Mouse (Mus musculus) forebrain, embryonic 15.5 days (tissue): ENCODE measurements around the gene Tom1l2. TPM values are rescaled to one million over a fixed set of nuclear protein-coding genes. Genes with fewer than 3 reads are reported as not detected.

Experiments
- ATAC-seq: fragments of 200-750 bp; cut with Nextera tagmentation; replicated peaks from 2 replicates; pipeline ENCODE4 v1.8.0; 2017; ENCODE audit warnings: mild to moderate bottlenecking, moderate TSS enrichment, moderate library complexity
- H3K27ac ChIP-seq: fragments of 300-500 bp; sonication (generic); replicated peaks from 2 replicates; pipeline ENCODE4 v1.5.1; 2015; ENCODE audit warnings: mild to moderate bottlenecking, inconsistent platforms
- H3K27me3 ChIP-seq: fragments of 300-500 bp; sonication (generic); 2 replicates; pipeline ENCODE4 v1.6.1; 2015; ENCODE audit warnings: inconsistent platforms
- H3K36me3 ChIP-seq: fragments of 300-500 bp; sonication (generic); 2 replicates; pipeline ENCODE4 v1.6.1; 2015; ENCODE audit warnings: mild to moderate bottlenecking, inconsistent platforms
- H3K4me1 ChIP-seq: fragments of 300-500 bp; sonication (generic); 2 replicates; pipeline ENCODE4 v1.6.1; 2015; ENCODE audit warnings: inconsistent platforms
- H3K4me2 ChIP-seq: fragments of 300-500 bp; sonication (generic); replicated peaks from 2 replicates; pipeline ENCODE4 v1.6.1; 2015; ENCODE audit warnings: mild to moderate bottlenecking, inconsistent platforms
- H3K4me3 ChIP-seq: fragments of 300-500 bp; sonication (generic); 2 replicates; pipeline ENCODE4 v1.5.1; 2015; ENCODE audit warnings: mild to moderate bottlenecking, inconsistent platforms
- H3K9ac ChIP-seq: fragments of 300-500 bp; sonication (generic); replicated peaks from 2 replicates; pipeline ENCODE4 v1.6.1; 2015; ENCODE audit warnings: mild to moderate bottlenecking, inconsistent platforms
- H3K9me3 ChIP-seq: fragments of 300-500 bp; sonication (generic); 2 replicates; pipeline ENCODE4 v1.6.1; 2016; ENCODE audit warnings: inconsistent platforms
- WGBS: fragments of 180-500 bp; shearing (Covaris S2); methylation state at CpG from one replicate; pipeline ENCODE4 v1.1.7; 2015; ENCODE audit warnings: mixed read lengths; 5-methylcytosine and 5-hydroxymethylcytosine counted together
- polyA plus RNA-seq: library from polyadenylated mRNA; unstranded; fragments of >200 nt; fragmentation: Nextera tagmentation; extraction: Ambion mirVana; gene quantifications from 2 replicates; pipeline ENCODE4 v1.2.1, GENCODE M21; 2015

The Tom1l2 gene
- polyA plus RNA-seq, 1 experiment from 2014 or later: 48.7 TPM

GRCm38 (mm10) chr11:60316883-60317282, 35.8 kb downstream of the Tom1l2 start:
- WGBS: 75% methylated on average over 8 of the region's 8 CpGs
- H3K27ac ChIP-seq: 0 out of 2 replicates have a peak overlapping the region, but pooled peaks have one; percentile 0
- H3K4me3 ChIP-seq: no peak overlapping the region
- H3K9me3 ChIP-seq: no peaks in the 10 kb centered on the region
- peaks cover 54% of the 10 kb centered on the region for H3K4me1 ChIP-seq
- H3K4me2 ChIP-seq: no peak overlapping the region
- no peaks in the 10 kb centered on the region for H3K36me3 ChIP-seq
- H3K9ac ChIP-seq: no peak overlapping the region
- H3K27me3 ChIP-seq: no peaks in the 10 kb centered on the region
- ATAC-seq: no peak

- Histone ChIP-seq H3K27me3 (no peaks in the 10 kb centered on the region), H3K36me3 (no peaks in the 10 kb centered on the region), H3K27ac (no peak overlapping the region; the same call in 1 of the 2 replicates), H3K4me3 (no peak overlapping the region), H3K4me2 (no peak overlapping the region), H3K9me3 (no peaks in the 10 kb centered on the region), H3K4me1 (peaks cover 60% of the 10 kb centered on the region), H3K9ac (no peak overlapping the region)
- WGBS: 20% methylated on average over 7 of the region's 7 CpGs
- ATAC-seq: no peak
Observed at GRCm38 (mm10) chr11:60316250-60316649, 36.5 kb downstream of the Tom1l2 start.

GRCm38 (mm10) chr11:60311025-60311854, 41.5 kb downstream of the Tom1l2 start:
- peak overlapping the region; percentile 31 for H3K9ac ChIP-seq
- no peaks in the 10 kb centered on the region for H3K9me3 ChIP-seq
- peak overlapping the region; percentile 94 for H3K27ac ChIP-seq
- H3K4me3 ChIP-seq: no peak overlapping the region
- peak overlapping the region; percentile 19 for H3K4me2 ChIP-seq
- no peaks in the 10 kb centered on the region for H3K27me3 ChIP-seq
- 2% methylated on average over 8 of the region's 8 CpGs for WGBS
- peaks cover 39% of the 10 kb centered on the region for H3K4me1 ChIP-seq
- H3K36me3 ChIP-seq: no peaks in the 10 kb centered on the region
- ATAC-seq: peak; percentile 90

GRCm38 (mm10) chr11:60309875-60310274, 42.8 kb downstream of the Tom1l2 start:
- no peaks in the 10 kb centered on the region for H3K27me3 ChIP-seq
- H3K36me3 ChIP-seq: no peaks in the 10 kb centered on the region
- H3K27ac ChIP-seq: no peak overlapping the region
- H3K9ac ChIP-seq: no peak overlapping the region
- peaks cover 47% of the 10 kb centered on the region for H3K4me1 ChIP-seq
- no peak overlapping the region for H3K4me3 ChIP-seq
- no peak overlapping the region for H3K4me2 ChIP-seq
- no peaks in the 10 kb centered on the region for H3K9me3 ChIP-seq
- ATAC-seq: no peak

GRCm38 (mm10) chr11:60308506-60309116, 44.1 kb downstream of the Tom1l2 start:
- 78% methylated on average over 12 of the region's 12 CpGs for WGBS
- Histone ChIP-seq H3K27me3 (no peaks in the 10 kb centered on the region), H3K4me3 (no peak overlapping the region), H3K4me2 (no peak overlapping the region), H3K4me1 (peaks cover 50% of the 10 kb centered on the region), H3K9ac (no peak overlapping the region), H3K36me3 (no peaks in the 10 kb centered on the region), H3K27ac (no peak overlapping the region), H3K9me3 (no peaks in the 10 kb centered on the region)
- ATAC-seq: no peak

- Histone ChIP-seq H3K9ac (no peak overlapping the region), H3K36me3 (no peaks in the 10 kb centered on the region), H3K9me3 (no peaks in the 10 kb centered on the region), H3K27me3 (no peaks in the 10 kb centered on the region), H3K4me1 (peaks cover 56% of the 10 kb centered on the region), H3K4me3 (no peak overlapping the region), H3K4me2 (no peak overlapping the region), H3K27ac (no peak overlapping the region)
- ATAC-seq: no peak
- 86% methylated on average over 2 of the region's 2 CpGs for WGBS
Observed at GRCm38 (mm10) chr11:60308061-60308460, 44.6 kb downstream of the Tom1l2 start.

GRCm38 (mm10) chr11:60307375-60307825, 45.3 kb downstream of the Tom1l2 start:
- peaks cover 57% of the 10 kb centered on the region for H3K4me1 ChIP-seq
- WGBS: 24% methylated on average over 2 of the region's 2 CpGs
- no peaks in the 10 kb centered on the region for H3K27me3 ChIP-seq
- no peak overlapping the region for H3K9ac ChIP-seq
- no peak overlapping the region for H3K27ac ChIP-seq
- H3K9me3 ChIP-seq: no peaks in the 10 kb centered on the region
- no peak overlapping the region for H3K4me3 ChIP-seq
- H3K4me2 ChIP-seq: no peak overlapping the region
- no peaks in the 10 kb centered on the region for H3K36me3 ChIP-seq
- ATAC-seq: no peak

GRCm38 (mm10) chr11:60306834-60307233, 45.9 kb downstream of the Tom1l2 start:
- H3K27me3 ChIP-seq: no peaks in the 10 kb centered on the region
- no peaks in the 10 kb centered on the region for H3K9me3 ChIP-seq
- peaks cover 59% of the 10 kb centered on the region for H3K4me1 ChIP-seq
- ATAC-seq: no peak
- H3K4me3 ChIP-seq: no peak overlapping the region
- no peak overlapping the region for H3K4me2 ChIP-seq
- no peaks in the 10 kb centered on the region for H3K36me3 ChIP-seq
- 67% methylated on average over 4 of the region's 4 CpGs for WGBS
- H3K27ac ChIP-seq: 0 out of 2 replicates have a peak overlapping the region, but pooled peaks have one; percentile 5
- no peak overlapping the region for H3K9ac ChIP-seq

GRCm38 (mm10) chr11:60305611-60306010, 47.1 kb downstream of the Tom1l2 start:
- Histone ChIP-seq H3K36me3 (no peaks in the 10 kb centered on the region), H3K27ac (peak overlapping the region; percentile 5; the same call in 1 of the 2 replicates), H3K9ac (no peak overlapping the region), H3K27me3 (no peaks in the 10 kb centered on the region), H3K4me2 (no peak overlapping the region), H3K9me3 (no peaks in the 10 kb centered on the region), H3K4me1 (peaks cover 59% of the 10 kb centered on the region), H3K4me3 (no peak overlapping the region)
- 33% methylated on average over 4 of the region's 4 CpGs for WGBS
- ATAC-seq: no peak

GRCm38 (mm10) chr11:60303497-60303896, 49.2 kb downstream of the Tom1l2 start:
- H3K27me3 ChIP-seq: no peaks in the 10 kb centered on the region
- WGBS: 17% methylated on average over 2 of the region's 2 CpGs
- peak; percentile 42; the same call in 1 of the 2 replicates for ATAC-seq
- H3K9me3 ChIP-seq: no peaks in the 10 kb centered on the region
- no peak overlapping the region for H3K9ac ChIP-seq
- no peak overlapping the region for H3K4me2 ChIP-seq
- H3K4me1 ChIP-seq: peaks cover 52% of the 10 kb centered on the region
- H3K27ac ChIP-seq: peak overlapping the region; percentile 78; the same call in 1 of the 2 replicates
- H3K36me3 ChIP-seq: no peaks in the 10 kb centered on the region
- H3K4me3 ChIP-seq: no peak overlapping the region

- Histone ChIP-seq H3K4me1 (peaks cover 50% of the 10 kb centered on the region), H3K4me2 (no peak overlapping the region), H3K36me3 (no peaks in the 10 kb centered on the region), H3K27ac (peak overlapping the region; percentile 78), H3K9me3 (no peaks in the 10 kb centered on the region), H3K27me3 (no peaks in the 10 kb centered on the region), H3K4me3 (no peak overlapping the region), H3K9ac (no peak overlapping the region)
- ATAC-seq: no peak
- 79% methylated on average over 10 of the region's 10 CpGs for WGBS
Observed at GRCm38 (mm10) chr11:60302354-60303083, 50.2 kb downstream of the Tom1l2 start.
